Mouse (Mus musculus) cortical plate, adult 2 months (tissue): ENCODE measurements around the gene Itpk1.

Experiments used
- CTCF ChIP-seq: fragments of 200-500 bp; IDR thresholded peaks from 2 replicates; pipeline ENCODE4 v1.5.1; 2011; ENCODE audit warnings: mild to moderate bottlenecking, control low read depth, low read length; ENCODE audit not compliant: insufficient read depth; ENCODE audit errors: extremely low read depth
- POLR2A ChIP-seq: fragments of 200-500 bp; IDR thresholded peaks from 2 replicates; pipeline ENCODE4 v1.6.1; 2011; ENCODE audit warnings: mild to moderate bottlenecking, low read length, control low read depth; ENCODE audit not compliant: insufficient read depth; ENCODE audit errors: extremely low read depth

GRCm38 (mm10) chr12:102691180-102691579, 13.6 kb downstream of the Itpk1 start:
- TF ChIP-seq CTCF (no peak), POLR2A (no peak)
